Mouse (Mus musculus) large intestine, adult 2 months (tissue): ENCODE measurements around the gene Iqsec1. TPM values are rescaled to one million over a fixed set of nuclear protein-coding genes. Genes with fewer than 3 reads are reported as not detected.

Source experiments
- DNase-seq: peaks from one replicate; pipeline ENCODE4 v3.0.0-alpha.2; 2012; ENCODE audit warnings: low read depth, low spot score
- WGBS: fragments of 180-500 bp; shearing (Covaris S2); methylation state at CpG from one replicate; pipeline ENCODE4 v1.1.7; 2018; 5-methylcytosine and 5-hydroxymethylcytosine counted together
- polyA plus RNA-seq: library from polyadenylated mRNA; depleted of rRNA; stranded (reverse); fragments of >200 nt; gene quantifications from 2 replicates; pipeline ENCODE4 v1.2.3, GENCODE M21; 2012; rRNA removed

Iqsec1 gene
- polyA plus RNA-seq, 1 experiment: 24.9 TPM

DNA sequence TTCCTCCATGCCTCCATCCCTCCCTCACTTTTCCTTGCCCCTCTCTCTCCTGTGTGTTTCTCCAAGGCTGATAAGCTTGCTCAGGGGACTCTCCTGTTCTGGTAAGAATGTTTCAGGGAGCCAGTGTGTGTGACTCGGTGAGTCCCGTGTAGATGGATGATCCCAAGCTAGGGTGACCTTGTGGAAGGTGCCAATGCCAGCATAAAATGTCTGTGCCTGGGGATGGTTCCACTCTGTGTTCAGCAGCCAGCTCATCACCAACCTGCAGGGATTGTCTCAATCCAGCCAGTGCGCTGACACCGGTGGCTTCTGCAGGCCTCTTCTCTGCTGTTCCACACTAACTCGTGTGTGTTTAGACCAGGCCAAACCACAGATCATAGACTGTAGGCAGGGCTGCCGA is 372.0 kb downstream of the Iqsec1 start:
- no peak for DNase-seq
- WGBS: 84% methylated on average over 6 of the region's 6 CpGs

DNA sequence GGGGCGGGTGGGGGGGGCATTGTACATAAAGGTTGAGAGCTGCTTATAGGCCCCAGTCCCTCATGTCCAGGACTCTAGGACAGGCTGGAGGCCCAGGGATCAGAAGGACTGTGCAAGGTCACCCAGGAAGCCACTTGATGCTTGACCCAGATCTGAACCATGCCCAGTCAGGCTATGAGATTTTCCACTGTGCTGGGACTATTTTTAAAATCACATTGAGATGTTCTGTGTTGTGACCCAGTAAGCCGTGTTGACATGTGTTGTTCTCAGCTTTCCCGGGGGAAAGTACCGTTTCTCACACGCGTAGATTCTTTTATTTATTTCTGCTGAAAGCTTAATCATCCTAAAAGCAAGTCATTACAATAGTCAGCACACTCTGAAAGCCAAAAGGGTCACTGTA is 372.5 kb downstream of the Iqsec1 start:
- DNase-seq: no peak
- WGBS: 78% methylated on average over 6 of the region's 6 CpGs

DNA sequence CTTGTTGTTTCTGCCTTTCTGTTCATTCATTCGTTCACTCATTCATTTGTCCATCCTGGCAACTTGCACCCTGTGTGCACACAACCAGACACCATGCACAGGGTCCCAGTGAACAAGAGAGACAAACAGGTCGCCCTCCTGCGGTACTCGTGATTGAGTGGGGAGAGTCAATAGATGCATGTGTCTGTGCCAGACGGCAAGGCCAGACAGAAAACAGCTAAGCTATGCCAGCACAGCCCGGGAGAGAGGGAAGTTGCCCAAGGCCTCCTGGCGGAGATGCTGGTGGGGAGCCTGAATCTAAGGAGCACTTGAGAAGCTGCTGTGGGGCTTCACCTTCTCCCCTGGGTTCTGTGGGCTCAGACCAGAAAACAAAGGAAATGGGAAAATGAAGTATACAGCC is 373.1 kb downstream of the Iqsec1 start:
- 77% methylated on average over 7 of the region's 7 CpGs for WGBS

DNA sequence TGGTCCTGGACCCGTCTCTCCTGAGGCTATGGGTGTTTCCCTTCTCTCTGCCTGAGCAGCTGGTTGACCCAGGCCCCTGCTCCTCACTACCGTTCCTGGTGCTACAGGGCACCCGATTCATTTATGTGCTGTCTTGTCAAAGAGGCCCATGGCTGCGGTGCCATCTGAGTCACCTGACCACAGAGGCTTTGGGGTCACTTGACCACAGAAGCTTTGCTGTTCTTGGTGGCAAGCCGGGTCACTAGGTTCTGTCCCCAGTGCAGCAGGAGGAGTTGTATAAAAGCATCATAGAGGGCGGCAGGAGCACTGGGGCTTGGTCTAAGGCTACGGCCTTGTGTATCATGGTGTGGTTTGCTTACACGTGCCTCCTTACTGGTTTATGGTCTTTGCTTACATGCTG is 375.2 kb downstream of the Iqsec1 start:
- WGBS: 77% methylated on average over 8 of the region's 8 CpGs

More for the DNA sequence above, 373.1 kb downstream of the Iqsec1 start:
- DNase-seq: no peak

DNA sequence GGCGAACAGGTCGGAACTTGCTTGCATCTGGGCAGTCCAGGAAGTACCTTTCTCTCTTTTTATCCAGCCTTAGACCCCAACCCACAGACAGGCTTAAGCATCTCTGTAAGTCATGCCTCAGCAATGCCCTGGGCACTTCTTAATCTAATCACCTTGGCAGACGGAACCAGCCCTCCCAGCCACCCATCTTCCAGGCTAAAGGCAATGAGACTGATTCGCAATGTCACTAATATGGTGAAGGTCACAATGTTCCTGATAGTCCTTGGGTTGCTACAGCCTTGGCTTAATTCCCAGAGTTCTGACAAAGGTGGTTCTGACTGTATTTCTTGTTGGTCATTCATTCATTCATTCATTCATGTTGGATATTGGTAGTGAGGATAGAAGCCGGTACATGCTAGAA is 378.2 kb downstream of the Iqsec1 start:
- 88% methylated on average over 5 of the region's 5 CpGs for WGBS
- DNase-seq: no peak

More for the DNA sequence above, 375.2 kb downstream of the Iqsec1 start:
- no peak for DNase-seq

DNA sequence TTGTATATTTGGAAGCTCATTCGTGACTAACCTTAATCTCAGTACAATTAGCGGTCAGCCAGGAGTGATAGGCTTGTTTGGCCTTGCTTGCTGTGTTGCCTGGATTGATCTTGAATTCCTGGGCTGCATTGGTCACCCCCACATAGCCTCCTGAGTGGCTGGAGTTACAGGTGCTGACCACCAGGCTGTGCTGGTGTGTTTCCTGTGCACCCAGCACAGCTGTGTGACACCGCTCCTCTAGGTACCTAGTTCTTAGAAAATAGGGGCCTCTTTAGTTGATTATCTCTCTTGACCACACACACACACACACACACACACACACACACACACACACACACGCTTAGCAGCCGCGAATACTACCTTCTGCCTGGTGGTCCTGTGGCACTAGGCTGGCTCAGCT is 380.3 kb downstream of the Iqsec1 start:
- DNase-seq: no peak
- WGBS: 78% methylated on average over 6 of the region's 6 CpGs

DNA sequence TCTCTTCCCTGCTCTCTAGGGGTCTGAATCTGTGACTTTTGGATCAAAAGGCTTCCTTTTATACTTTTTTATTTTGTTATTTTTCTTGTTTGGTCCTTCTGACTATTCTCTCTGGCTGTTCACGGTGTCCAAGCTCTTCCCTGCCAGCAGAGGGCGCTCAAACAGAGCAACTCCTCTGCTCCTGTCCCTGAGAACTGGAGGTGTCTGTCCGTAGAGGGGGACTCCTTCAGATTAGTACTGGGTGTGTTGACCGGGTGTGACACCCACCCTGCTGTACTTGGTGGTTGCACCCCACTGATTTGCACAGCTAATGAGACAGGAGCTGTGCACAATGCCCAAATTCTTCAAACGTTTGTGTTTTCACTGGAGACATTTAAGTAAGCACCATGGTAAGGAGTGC is 381.3 kb downstream of the Iqsec1 start:
- peak; percentile 50 for DNase-seq
- WGBS: 10% methylated on average over 5 of the region's 5 CpGs

DNA sequence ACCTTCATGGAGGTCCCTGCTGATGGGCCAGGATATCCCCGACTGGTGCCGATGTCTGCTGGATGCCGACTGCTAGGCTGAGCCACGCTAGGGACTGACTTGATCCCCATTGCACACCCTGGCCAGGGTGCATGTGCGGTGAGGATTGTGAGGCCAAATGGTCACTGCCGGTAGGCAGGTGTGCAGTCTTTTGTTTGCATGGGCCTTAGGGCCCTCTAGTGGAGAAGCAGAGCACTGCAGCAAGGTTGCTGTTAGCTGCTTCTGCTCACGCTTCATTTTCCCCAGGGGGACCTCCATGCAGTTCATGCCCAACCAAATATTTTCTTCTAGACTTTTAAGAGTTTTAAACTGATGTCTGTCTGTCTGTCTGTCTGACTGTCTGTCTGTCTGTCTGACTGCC is 381.9 kb downstream of the Iqsec1 start:
- DNase-seq: peak; percentile 45

More for the DNA sequence above, 381.9 kb downstream of the Iqsec1 start:
- 33% methylated on average over 7 of the region's 7 CpGs for WGBS

Other genes with a start within 250 kb of the Iqsec1 start
- gene Nup210, start 128.1 kb upstream of the Iqsec1 start, polyA plus RNA-seq: 22.4 and 23.2 TPM in 2 replicates
- 16.7 and 24.3 TPM in 2 replicates for gene Hdac11, start 168.0 kb upstream of the Iqsec1 start, polyA plus RNA-seq
- 19.5 and 20.2 TPM in 2 replicates for gene Fbln2, start 223.8 kb upstream of the Iqsec1 start, polyA plus RNA-seq